Comparison of ENCODE assay signal across 23 mouse cellular contexts in the genomic region with DNA sequence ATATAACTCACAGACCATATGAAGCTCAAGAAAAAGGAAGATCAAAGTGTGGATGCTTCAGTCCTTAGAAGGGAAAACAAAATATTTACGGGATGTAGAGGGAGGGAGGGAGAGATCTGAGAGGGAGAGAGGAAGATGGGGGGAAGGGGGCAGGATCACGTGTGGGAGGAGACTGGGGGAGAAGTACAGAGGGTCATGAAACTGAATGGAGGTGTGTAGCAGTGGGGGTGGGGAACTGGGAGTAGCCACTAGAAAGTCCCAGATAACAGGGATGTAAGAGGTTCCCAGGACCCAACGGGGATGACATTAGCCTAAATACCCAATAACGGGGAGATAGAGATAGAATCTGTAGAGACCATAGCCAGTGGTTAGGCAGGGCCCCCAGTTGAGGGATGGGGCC.
"Had no signal": no experiment of that assay in that cellular context is flagged by ENCODE, and none has a peak within 500 bp of the region (broad histone marks: within the 10 kb centered on the region; RNA-seq: fewer than 3 reads in every experiment).

No protein-coding gene starts in this region.

- H3K27ac ChIP-seq: gastrocnemius, adult 2 months; heart, embryonic 10.5 days; hindbrain, embryonic 10.5 days; hindbrain, embryonic 12.5 days; hindbrain, embryonic 14.5 days; intestine, embryonic 15.5 days; layer of hippocampus, adult 2 months; left cerebral cortex, adult 2 months; limb, embryonic 10.5 days; limb, embryonic 12.5 days; liver, embryonic 13.5 days had no signal

- H3K27me3 ChIP-seq: heart, embryonic 12.5 days; hindbrain, embryonic 12.5 days; intestine, embryonic 15.5 days; limb, embryonic 12.5 days had no signal

- H3K9me3 ChIP-seq: heart, embryonic 10.5 days; heart, embryonic 12.5 days; hindbrain, embryonic 10.5 days; hindbrain, embryonic 12.5 days; intestine, embryonic 15.5 days; limb, embryonic 10.5 days; limb, embryonic 12.5 days; liver, embryonic 13.5 days had no signal

- H3K4me3 ChIP-seq: gastrocnemius, adult 2 months; heart, embryonic 10.5 days; heart, embryonic 12.5 days; hindbrain, embryonic 10.5 days; hindbrain, embryonic 12.5 days; intestine, embryonic 15.5 days; layer of hippocampus, adult 2 months; left cerebral cortex, adult 2 months; limb, embryonic 10.5 days; limb, embryonic 12.5 days; liver, embryonic 13.5 days had no signal

- H3K9ac ChIP-seq: heart, embryonic 12.5 days; hindbrain, embryonic 12.5 days; hindbrain, embryonic 14.5 days; intestine, embryonic 15.5 days; limb, embryonic 12.5 days; liver, embryonic 13.5 days had no signal

- H3K4me1 ChIP-seq: intestine, embryonic 15.5 days had no signal

- H3K36me3 ChIP-seq: heart, embryonic 10.5 days; heart, embryonic 12.5 days; hindbrain, embryonic 10.5 days; hindbrain, embryonic 12.5 days; intestine, embryonic 15.5 days; limb, embryonic 10.5 days; limb, embryonic 12.5 days; liver, embryonic 13.5 days had no signal

- DNase-seq: gastrocnemius, adult 2 months; gastrocnemius, postnatal 10 days; gastrocnemius, postnatal 25 days; heart, adult 18-20 months; heart, postnatal 10 days; heart, postnatal 4 days; kidney, adult 18-20 months; kidney, adult 8-10 months; kidney, postnatal 10 days; kidney, postnatal 25 days; kidney, postnatal 4 days; liver; liver, embryonic 13.5 days had no signal
